Mouse (Mus musculus): ENCODE data around the gene Galnt7. TPM values are rescaled to one million over a fixed set of nuclear protein-coding genes. Genes with fewer than 3 reads are reported as not detected.

The Galnt7 gene
- polyA plus RNA-seq, 1 experiment from 2014 or later = 19.5 TPM

- no peaks in the 10 kb centered on the region for H3K36me3 ChIP-seq (ENCODE audit: control insufficient read depth, insufficient read depth, low read length)
- H3K27me3 ChIP-seq (ENCODE audit: control insufficient read depth, insufficient read depth, low read length) = no peaks in the 10 kb centered on the region
- ATAC-seq (replicated peaks; ENCODE audit: low FRiP score) = no peak
- no peaks in the 10 kb centered on the region for H3K4me1 ChIP-seq (replicated peaks; ENCODE audit: control insufficient read depth, insufficient read depth, low read length)
- H3K9me3 ChIP-seq (ENCODE audit: control insufficient read depth, low read length) = no peaks in the 10 kb centered on the region
- no peak overlapping the region for H3K4me2 ChIP-seq (ENCODE audit: low read depth, low read length, severe bottlenecking)
- no peak for DNase-seq (ENCODE audit: low spot score)
- WGBS = 92% methylated on average over 3 of the region's 3 CpGs
- no peak overlapping the region for H3K27ac ChIP-seq (ENCODE audit: low read depth, low read length)
- no peak overlapping the region for H3K9ac ChIP-seq (ENCODE audit: low read length)
- no peak overlapping the region for H3K4me3 ChIP-seq (ENCODE audit: low read depth, low read length)
Measured at GRCm38 (mm10) chr8:57623051-57623450, 29.8 kb downstream of the Galnt7 start.

DNA sequence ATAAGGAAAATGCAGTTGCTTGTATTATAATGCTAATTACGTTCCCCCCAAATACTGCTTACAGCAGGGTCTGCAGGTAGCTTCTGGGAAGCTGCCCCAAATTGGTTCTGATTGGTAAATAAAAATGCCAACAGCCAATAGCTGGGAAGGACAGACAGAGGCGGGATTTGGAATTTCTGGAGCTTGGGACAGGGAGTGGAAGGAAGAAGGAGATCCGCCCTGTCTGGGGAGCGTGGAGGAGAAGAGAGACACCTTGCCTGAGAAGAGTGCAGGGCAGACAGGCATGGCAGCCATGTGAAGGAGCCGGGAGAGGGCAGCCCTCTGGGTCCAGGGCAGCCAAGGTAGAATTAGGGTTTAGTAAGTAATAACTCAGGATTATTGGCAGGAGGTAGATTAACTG lies 35.9 kb downstream of the Galnt7 start:
- Histone ChIP-seq H3K4me2 (ENCODE audit: low read depth, low read length, severe bottlenecking) (no peak overlapping the region), H3K4me3 (ENCODE audit: low read depth, low read length) (no peak overlapping the region), H3K27me3 (ENCODE audit: control insufficient read depth, insufficient read depth, low read length) (no peaks in the 10 kb centered on the region), H3K9ac (ENCODE audit: low read length) (no peak overlapping the region), H3K4me1 (replicated peaks; ENCODE audit: control insufficient read depth, insufficient read depth, low read length) (no peaks in the 10 kb centered on the region), H3K27ac (ENCODE audit: low read depth, low read length) (no peak overlapping the region), H3K9me3 (ENCODE audit: control insufficient read depth, low read length) (no peaks in the 10 kb centered on the region), H3K36me3 (ENCODE audit: control insufficient read depth, insufficient read depth, low read length) (no peaks in the 10 kb centered on the region)
- DNase-seq (ENCODE audit: low spot score) = no peak
- no peak for ATAC-seq (replicated peaks; ENCODE audit: low FRiP score)
- 53% methylated on average over 5 of the region's 5 CpGs for WGBS

DNA sequence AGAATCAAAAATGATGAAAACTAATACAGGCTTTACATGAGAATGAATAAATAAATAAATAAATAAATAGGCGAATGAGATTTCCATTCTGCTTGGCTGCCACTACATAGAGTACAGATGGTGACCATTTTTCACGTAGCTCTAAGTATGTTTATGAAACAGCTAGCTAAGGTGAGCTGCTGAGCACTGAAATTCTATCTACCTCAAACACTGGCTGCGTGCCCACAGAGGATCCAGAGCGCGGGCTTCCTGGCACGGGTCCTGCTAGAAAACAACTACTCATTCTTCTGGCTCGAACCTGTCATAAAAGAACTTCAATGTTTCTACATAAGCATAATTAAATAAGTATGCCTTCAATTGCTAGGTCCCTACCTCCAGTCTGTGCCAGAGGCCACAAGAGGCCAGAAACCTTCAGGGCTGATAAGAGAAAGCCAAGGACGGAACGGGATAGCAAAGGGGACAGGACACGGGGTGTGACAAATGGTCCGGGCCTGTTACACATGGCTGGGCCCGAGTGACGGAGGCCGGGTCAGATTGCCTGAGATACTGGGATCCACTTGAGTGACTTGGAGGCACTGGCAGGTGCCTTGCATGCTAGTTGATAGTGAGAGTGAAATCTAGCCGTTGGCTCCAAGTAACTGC lies 37.7 kb downstream of the Galnt7 start:
- Histone ChIP-seq H3K9ac (ENCODE audit: low read length) (no peak overlapping the region), H3K4me1 (replicated peaks; ENCODE audit: control insufficient read depth, insufficient read depth, low read length) (no peaks in the 10 kb centered on the region), H3K27me3 (ENCODE audit: control insufficient read depth, insufficient read depth, low read length) (no peaks in the 10 kb centered on the region), H3K36me3 (ENCODE audit: control insufficient read depth, insufficient read depth, low read length) (no peaks in the 10 kb centered on the region), H3K9me3 (ENCODE audit: control insufficient read depth, low read length) (no peaks in the 10 kb centered on the region), H3K4me2 (ENCODE audit: low read depth, low read length, severe bottlenecking) (no peak overlapping the region), H3K27ac (ENCODE audit: low read depth, low read length) (no peak overlapping the region), H3K4me3 (ENCODE audit: low read depth, low read length) (no peak overlapping the region)
- DNase-seq (ENCODE audit: low spot score) (no peak), ATAC-seq (replicated peaks; ENCODE audit: low FRiP score) (no peak)
- WGBS = 88% methylated on average over 15 of the region's 15 CpGs

DNA sequence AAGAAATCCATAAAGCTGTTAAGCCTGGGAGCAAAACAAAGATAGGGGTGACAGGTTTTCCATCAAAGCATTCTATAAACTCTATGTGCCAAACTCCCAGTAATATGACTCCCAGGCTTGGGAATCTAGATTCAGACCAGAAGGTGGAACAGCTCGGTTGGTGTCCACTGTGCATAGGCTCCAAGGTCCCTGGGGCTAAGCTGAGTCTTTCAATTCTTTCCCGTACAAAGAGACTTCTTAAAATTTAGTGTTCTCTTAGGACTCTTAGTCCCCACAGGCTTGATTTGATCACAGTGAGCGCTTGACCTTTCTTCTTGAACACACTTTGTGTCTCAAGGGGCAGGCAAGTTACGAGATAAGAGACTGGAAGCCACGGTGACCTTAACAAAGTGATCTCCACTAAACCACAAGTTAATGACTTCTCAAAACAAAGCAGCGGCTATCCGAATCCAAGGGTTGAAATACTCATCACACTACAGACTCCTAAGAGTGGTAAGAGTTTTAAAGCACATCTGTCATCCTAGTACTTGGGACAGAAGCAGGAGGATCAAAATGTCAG lies 41.3 kb downstream of the Galnt7 start:
- DNase-seq (ENCODE audit: low spot score) (no peak), ATAC-seq (replicated peaks; ENCODE audit: low FRiP score) (no peak)
- no peaks in the 10 kb centered on the region for H3K4me1 ChIP-seq (replicated peaks; ENCODE audit: control insufficient read depth, insufficient read depth, low read length)
- no peaks in the 10 kb centered on the region for H3K36me3 ChIP-seq (ENCODE audit: control insufficient read depth, insufficient read depth, low read length)
- WGBS = 40% methylated on average over 7 of the region's 7 CpGs
- no peak overlapping the region for H3K9ac ChIP-seq (ENCODE audit: low read length)
- no peak overlapping the region for H3K4me2 ChIP-seq (ENCODE audit: low read depth, low read length, severe bottlenecking)
- no peaks in the 10 kb centered on the region for H3K27me3 ChIP-seq (ENCODE audit: control insufficient read depth, insufficient read depth, low read length)
- H3K27ac ChIP-seq (ENCODE audit: low read depth, low read length) = no peak overlapping the region
- H3K9me3 ChIP-seq (ENCODE audit: control insufficient read depth, low read length) = no peaks in the 10 kb centered on the region
- H3K4me3 ChIP-seq (ENCODE audit: low read depth, low read length) = no peak overlapping the region

GRCm38 (mm10) chr8:57610706-57611418 lies 42.0 kb downstream of the Galnt7 start:
- Histone ChIP-seq H3K4me2 (ENCODE audit: low read depth, low read length, severe bottlenecking) (no peak overlapping the region), H3K4me1 (replicated peaks; ENCODE audit: control insufficient read depth, insufficient read depth, low read length) (no peaks in the 10 kb centered on the region), H3K9ac (ENCODE audit: low read length) (no peak overlapping the region), H3K9me3 (ENCODE audit: control insufficient read depth, low read length) (no peaks in the 10 kb centered on the region), H3K27me3 (ENCODE audit: control insufficient read depth, insufficient read depth, low read length) (no peaks in the 10 kb centered on the region), H3K36me3 (ENCODE audit: control insufficient read depth, insufficient read depth, low read length) (no peaks in the 10 kb centered on the region), H3K4me3 (ENCODE audit: low read depth, low read length) (no peak overlapping the region), H3K27ac (ENCODE audit: low read depth, low read length) (no peak overlapping the region)
- ATAC-seq (replicated peaks; ENCODE audit: low FRiP score) = no peak
- 77% methylated on average over 10 of the region's 11 CpGs for WGBS
- DNase-seq (ENCODE audit: low spot score) = no peak

DNA sequence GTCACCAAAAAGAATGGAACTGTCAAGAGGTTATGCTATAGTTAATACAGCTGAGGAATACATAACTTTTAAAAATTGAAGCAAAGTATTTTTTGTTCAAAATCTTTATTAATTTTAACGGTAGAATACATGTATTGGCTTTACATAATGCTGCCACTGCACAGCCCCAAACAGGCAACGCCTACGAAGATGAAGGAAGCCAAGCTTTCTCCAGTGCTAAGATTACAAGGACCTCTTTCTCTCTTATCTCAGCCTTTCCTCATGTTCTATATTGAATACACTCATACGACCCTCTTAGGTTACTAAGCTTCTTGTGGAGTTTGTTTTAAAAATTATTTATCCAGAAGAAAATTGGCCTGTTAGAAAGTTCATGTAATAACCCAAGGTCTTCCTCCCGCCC lies 50.3 kb downstream of the Galnt7 start:
- Histone ChIP-seq H3K27me3 (ENCODE audit: control insufficient read depth, insufficient read depth, low read length) (no peaks in the 10 kb centered on the region), H3K4me1 (replicated peaks; ENCODE audit: control insufficient read depth, insufficient read depth, low read length) (no peaks in the 10 kb centered on the region; the same call in 1 of the 2 replicates), H3K27ac (ENCODE audit: low read depth, low read length) (no peak overlapping the region), H3K4me2 (ENCODE audit: low read depth, low read length, severe bottlenecking) (no peak overlapping the region), H3K9me3 (ENCODE audit: control insufficient read depth, low read length) (no peaks in the 10 kb centered on the region), H3K4me3 (ENCODE audit: low read depth, low read length) (no peak overlapping the region), H3K9ac (ENCODE audit: low read length) (no peak overlapping the region), H3K36me3 (ENCODE audit: control insufficient read depth, insufficient read depth, low read length) (no peaks in the 10 kb centered on the region)
- no peak for DNase-seq (ENCODE audit: low spot score)
- 92% methylated on average over 5 of the region's 5 CpGs for WGBS
- no peak for ATAC-seq (replicated peaks; ENCODE audit: low FRiP score)

DNA sequence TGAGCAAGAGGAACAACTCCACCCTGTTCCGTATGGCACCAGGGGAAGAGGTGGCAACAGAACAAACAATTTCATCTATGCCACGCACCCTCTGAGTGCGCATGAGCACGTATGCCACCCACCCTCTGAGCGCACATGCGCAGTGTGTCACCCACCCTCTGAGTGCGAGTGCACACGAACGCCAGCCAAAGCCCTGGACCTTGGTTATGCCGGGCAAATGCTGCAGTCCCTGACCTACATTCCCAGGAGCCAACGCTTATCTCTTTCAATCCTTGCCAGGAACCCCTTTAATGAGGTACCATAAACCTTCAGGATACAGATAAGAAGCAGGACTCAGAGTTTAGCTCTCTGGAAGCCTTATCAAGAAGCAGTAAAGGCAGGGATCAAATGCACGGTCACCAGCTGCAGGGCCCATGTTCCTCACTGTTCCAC lies 50.8 kb downstream of the Galnt7 start:
- DNase-seq (ENCODE audit: low spot score) (no peak), ATAC-seq (replicated peaks; ENCODE audit: low FRiP score) (no peak)
- no peak overlapping the region for H3K4me3 ChIP-seq (ENCODE audit: low read depth, low read length)
- H3K4me1 ChIP-seq (replicated peaks; ENCODE audit: control insufficient read depth, insufficient read depth, low read length) = no peaks in the 10 kb centered on the region; the same call in 1 of the 2 replicates
- H3K9me3 ChIP-seq (ENCODE audit: control insufficient read depth, low read length) = no peaks in the 10 kb centered on the region
- H3K36me3 ChIP-seq (ENCODE audit: control insufficient read depth, insufficient read depth, low read length) = no peaks in the 10 kb centered on the region
- no peak overlapping the region for H3K27ac ChIP-seq (ENCODE audit: low read depth, low read length)
- H3K4me2 ChIP-seq (ENCODE audit: low read depth, low read length, severe bottlenecking) = no peak overlapping the region
- 91% methylated on average over 12 of the region's 12 CpGs for WGBS
- H3K27me3 ChIP-seq (ENCODE audit: control insufficient read depth, insufficient read depth, low read length) = no peaks in the 10 kb centered on the region
- no peak overlapping the region for H3K9ac ChIP-seq (ENCODE audit: low read length)

GRCm38 (mm10) chr8:57599813-57600555 lies 52.8 kb downstream of the Galnt7 start:
- 16% methylated on average over 22 of the region's 22 CpGs for WGBS
- no peak overlapping the region for H3K27ac ChIP-seq (ENCODE audit: low read depth, low read length)
- H3K4me1 ChIP-seq (replicated peaks; ENCODE audit: control insufficient read depth, insufficient read depth, low read length) = no peaks in the 10 kb centered on the region; the same call in 1 of the 2 replicates
- no peak overlapping the region for H3K9ac ChIP-seq (ENCODE audit: low read length)
- H3K4me3 ChIP-seq (ENCODE audit: low read depth, low read length) = no peak overlapping the region
- ATAC-seq (replicated peaks; ENCODE audit: low FRiP score) (no peak), DNase-seq (ENCODE audit: low spot score) (peak; percentile 57)
- H3K27me3 ChIP-seq (ENCODE audit: control insufficient read depth, insufficient read depth, low read length) = no peaks in the 10 kb centered on the region
- no peaks in the 10 kb centered on the region for H3K36me3 ChIP-seq (ENCODE audit: control insufficient read depth, insufficient read depth, low read length)
- no peaks in the 10 kb centered on the region for H3K9me3 ChIP-seq (ENCODE audit: control insufficient read depth, low read length)
- peak overlapping the region; percentile 27; the same call in 1 of the 2 replicates for H3K4me2 ChIP-seq (ENCODE audit: low read depth, low read length, severe bottlenecking)
